Mouse (Mus musculus) spleen, postnatal 14 days (tissue): Measurements from ENCODE around the gene Trim8.

Source experiments
- DNase-seq, 2 experiments: peaks; one replicate each; pipeline ENCODE4 v3.0.0; 2021 to 2022; ENCODE audit warnings: low spot score in 2 of 2

Trim8 gene

DNA sequence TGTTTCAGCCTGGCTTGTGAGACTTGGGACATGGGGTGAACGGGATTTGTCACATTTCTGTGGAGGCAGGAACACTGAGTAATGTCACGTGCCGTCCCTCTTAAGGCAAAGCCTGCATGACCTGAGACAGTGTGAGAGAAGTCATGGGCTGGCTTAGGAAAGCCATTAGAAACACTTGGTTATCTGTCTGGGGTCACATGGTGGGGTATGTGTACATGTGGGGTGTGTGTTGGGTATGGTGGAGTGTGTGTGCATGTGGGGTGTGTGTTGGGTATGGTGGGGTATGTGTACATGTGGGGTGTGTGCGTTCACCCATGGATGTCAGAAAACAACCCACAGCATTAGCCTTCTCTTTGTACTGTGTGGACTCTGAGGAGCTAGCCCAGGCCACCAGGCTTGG, 48.9 kb downstream of the Trim8 start:
- DNase-seq: no peak

DNA sequence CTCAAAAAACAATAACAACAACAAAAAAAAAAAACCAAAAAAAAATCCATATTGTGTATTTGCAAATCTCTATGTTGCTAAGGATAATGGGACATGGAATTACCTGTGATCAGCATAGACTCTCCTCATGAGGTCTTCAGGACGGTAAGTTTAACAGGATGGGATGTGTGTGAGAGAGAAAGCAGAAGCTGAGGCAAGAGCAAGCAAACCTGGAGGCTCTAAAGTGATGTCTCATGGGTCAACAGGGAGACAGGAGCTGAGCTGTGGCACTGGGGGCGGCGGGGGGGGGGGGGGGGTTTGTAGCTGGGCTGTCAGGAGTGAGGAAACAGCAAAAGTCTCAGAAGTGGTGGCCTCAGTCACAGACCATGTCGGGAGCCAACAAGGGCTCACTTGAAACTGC, 51.0 kb downstream of the Trim8 start:
- no peak for DNase-seq

DNA sequence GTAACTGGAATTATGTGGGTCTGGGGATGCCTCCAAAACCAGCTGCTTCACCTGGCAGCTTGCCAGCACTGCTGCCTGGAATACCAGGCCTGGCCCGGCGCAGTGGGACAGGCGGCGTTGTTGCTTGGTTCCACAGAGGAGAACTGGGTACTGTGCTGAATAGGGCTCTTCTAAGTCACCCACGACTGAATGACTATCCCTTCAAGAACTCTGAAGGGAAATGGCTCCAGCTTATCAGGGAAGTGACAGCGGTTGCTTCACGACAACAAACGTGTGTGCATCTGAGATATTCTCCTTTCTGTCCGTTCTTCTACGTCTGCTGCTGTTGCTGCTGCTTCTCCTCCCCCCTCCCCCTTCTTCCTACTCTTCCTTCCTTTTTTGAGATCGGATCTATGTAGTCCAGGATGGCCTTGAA, 52.0 kb downstream of the Trim8 start:
- DNase-seq: no peak

GRCm38 (mm10) chr19:46558009-46558408, 56.5 kb downstream of the Trim8 start:
- no peak for DNase-seq

DNA sequence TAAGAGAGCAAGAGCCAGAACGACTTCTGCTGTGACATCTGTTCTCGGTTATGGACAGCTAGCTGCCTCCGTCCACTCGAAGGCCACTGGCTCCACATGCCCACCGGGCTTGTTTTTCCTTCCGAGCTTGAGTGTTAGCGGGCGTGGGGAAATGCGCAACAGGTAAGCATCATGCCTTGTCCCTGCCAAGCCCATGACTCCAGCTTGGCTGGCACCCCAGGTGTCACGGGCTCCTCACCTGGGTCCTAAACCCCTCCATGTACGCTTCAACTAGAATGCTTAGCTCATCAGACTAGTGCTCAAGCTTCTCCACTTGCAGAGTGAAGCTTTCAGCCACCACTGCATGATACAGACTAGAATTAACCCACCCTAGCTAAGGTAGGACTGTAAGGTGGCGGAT, 57.1 kb downstream of the Trim8 start:
- DNase-seq: no peak

GRCm38 (mm10) chr19:46562132-46562531, 60.6 kb downstream of the Trim8 start:
- peak in 1 of 2 experiments; percentile 35 for DNase-seq

DNA sequence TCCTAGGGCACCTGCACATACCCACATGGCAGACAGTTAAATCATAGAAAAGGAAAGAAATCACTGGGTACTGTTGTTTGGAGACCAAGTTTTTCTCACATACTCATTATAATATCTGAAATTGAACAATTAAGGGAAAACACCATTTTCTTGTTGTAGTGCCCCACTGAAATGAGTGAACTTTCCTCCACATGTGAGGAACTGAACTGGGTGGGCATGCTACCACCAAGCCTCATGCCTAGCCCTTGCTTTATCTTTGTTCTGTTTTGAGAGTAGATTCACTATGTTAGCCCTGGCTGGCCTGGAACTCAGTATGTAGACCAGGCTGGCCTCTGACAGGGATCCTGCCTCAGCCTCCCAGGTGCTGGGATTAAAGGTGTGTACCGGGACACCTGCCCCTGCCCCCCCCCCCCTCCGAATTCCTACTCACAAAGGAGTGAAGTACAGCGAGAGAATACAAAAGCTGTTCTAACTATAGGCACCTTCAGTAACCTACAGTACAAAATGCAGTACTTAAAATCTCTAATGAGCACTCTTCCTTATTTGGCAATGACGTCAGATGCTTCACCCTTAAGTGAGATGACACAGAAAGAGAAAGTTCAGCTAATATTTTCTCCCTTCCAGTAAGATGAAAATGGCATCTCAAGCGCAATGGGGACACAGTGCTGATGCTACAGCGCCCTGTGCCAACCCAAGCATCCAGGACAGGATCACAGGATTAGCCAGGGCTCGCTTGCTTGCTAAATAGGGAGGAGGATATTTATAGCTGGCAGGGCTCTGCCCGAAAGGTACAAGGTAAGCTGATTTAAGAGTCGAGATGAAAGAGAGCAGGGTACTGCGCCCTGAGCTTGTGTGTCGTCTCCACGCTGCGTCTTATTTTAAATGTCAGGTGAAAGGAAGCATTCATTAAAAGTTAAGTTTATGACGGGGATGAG, 61.3 kb downstream of the Trim8 start:
- no peak for DNase-seq

DNA sequence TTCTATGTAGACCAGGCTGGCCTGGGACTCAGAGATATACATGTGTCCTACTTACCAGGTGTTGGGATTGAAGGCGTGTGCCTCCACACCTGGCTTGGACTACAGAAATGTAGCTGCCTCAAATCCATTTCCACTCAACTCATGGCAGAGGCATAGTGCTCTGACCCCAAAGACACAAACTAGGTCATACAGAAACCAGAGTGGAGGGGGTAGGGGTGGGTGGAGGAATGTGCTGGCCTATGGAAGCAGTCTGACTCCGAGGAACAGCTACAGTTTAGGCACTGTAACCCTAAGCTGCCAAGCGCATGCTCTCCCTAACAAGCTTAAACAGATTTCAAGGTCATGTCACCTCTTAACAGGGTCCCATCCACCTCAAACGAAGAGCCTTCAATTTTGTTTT, 62.1 kb downstream of the Trim8 start:
- DNase-seq: no peak

DNA sequence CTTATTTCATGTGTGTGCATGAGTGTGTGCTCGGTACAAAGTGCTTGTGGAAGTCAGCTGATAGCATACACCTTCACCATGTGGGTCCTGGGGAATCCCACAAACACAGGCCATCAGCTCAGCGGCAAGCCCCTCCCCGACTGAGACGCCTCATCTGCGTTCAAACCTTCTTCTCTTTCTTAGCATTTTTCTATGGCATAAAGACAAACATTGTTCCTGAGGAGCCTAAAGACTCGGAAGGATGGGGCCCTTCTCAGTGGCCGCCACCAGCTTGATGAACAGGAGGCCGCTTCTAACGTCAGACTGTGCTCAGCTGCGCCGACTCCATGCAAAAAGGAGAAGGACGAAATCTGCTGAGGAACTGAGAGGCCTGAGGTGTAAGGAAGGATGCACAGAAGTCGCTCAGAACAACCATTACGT, 62.6 kb downstream of the Trim8 start:
- DNase-seq: no peak
